Mouse (Mus musculus): ENCODE data around the gene Aph1a. TPM values are rescaled to one million over a fixed set of nuclear protein-coding genes. Genes with fewer than 3 reads are reported as not detected.
A peak's percentile ranks its signal among the peaks of the same experiment; 100 is the strongest.
"Not testable (repeated sequence)": the region's sequence is repeated elsewhere in the genome, so short reads cannot be mapped to it uniquely, and the experiment has no call there.

The Aph1a gene
- total RNA-seq, 2 experiments from 2014 or later = 66.1 to 72.1 TPM

- no peak for DNase-seq
These were observed 6.2 kb upstream of the Aph1a start for GRCm38 (mm10) chr3:95887596-95887995.

DNA sequence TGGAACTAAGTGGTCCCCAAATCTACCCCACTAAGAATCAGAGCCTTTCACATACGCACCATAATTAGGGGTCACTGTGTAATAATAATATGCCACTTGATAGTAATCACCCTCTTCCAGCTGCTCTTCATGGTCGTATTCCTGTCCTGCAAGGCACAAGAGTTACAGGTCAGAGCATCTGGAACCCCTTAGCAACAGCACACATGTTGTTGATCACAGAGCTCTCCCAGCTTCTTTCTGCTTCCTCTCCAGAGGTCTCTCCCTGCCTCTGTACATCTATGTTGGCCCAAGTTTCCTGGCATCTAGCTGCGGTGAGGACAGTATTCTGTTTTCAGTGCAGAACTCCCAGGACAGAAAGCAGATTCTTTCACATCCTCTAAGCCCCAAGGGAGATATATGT lies 4.1 kb upstream of the Aph1a start:
- DNase-seq = no peak

DNA sequence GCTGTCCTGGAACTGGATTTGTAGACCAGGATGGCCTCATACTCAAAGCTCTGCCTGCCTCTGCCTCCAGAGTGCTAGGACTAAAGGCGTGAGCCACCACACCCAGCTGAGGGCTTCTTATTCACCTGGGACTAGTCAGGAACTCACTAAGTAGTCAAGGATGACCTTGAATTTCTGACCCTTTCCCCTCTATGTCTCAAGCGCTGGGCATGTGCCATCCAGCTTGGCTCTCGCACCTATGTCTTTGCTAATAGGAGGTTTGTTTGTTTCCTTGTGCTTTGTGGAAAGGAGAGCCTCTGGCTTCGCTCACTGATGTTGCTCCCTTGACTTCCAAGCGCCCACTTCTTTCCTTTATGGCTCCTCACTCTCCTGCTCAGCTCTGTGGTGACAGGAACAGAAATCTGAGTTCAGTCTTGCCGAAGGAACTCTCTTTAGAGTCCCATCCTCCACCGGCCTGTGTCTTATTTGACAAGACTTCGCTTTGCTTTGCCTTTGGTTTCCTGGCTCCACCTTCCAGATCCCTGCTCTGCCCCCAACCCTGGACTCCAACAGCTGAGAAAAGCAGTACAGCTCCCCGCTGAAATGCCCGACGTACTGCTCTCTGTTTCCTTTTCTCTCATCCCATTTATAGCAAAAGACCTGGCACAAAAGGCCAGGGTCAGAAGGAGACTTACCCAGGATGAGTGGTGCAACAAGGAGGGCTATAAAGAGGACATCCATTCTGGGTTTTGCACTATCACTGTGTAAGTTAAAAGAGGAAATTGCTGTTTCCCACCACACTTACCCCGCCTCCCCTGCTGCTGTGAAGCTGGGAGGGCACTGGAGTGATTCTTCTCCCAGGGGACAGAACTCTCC lies 2.3 kb upstream of the Aph1a start, which contains the start of gene BC028528:
BC028528 (minus strand) TSS at position 795 of the 855 bp plus-strand sequence.
- no peak for DNase-seq

GRCm38 (mm10) chr3:95892066-95893052 lies 1.4 kb upstream of the Aph1a start:
- no peak for DNase-seq

DNA sequence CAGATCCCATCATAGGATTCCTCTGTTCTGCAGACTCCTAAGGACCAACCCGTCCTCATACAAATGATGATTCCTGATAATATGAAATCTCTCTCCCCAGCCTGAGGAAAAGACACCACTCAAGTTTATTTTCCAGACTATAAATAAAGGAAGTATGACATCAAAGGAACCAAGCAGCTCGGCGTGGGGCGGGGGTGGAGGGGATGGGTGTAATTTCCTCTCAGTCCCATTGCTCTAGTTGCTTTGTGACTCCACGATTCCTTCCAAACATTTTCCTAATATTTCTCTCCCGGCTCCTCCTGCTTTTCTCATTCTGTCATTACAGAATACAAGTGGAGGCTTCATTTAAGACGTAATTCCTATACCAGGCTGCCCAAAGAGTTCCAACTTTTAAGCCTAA lies 643 bp upstream of the Aph1a start:
- no peak for DNase-seq

- DNase-seq = peak; percentile 45
These were observed 770 bp downstream of the Aph1a start for GRCm38 (mm10) chr3:95894317-95895160.

DNA sequence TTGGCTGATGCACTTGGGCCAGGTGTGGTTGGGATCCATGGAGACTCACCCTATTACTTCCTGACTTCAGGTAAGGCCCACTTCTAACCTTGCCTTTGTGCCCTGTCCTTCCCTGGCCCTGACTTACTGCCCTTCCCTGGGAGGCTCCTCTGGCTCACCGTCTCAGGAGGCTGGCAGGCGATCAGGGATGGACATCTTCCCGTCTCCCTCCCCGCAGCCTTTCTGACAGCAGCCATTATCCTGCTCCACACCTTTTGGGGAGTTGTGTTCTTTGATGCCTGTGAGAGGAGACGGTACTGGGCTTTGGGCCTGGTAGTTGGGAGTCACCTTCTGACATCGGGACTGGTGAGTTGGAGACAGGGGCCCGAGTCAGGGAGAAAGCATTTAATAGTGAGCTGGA lies 1.7 kb downstream of the Aph1a start:
- not testable (repeated sequence) for DNase-seq

DNA sequence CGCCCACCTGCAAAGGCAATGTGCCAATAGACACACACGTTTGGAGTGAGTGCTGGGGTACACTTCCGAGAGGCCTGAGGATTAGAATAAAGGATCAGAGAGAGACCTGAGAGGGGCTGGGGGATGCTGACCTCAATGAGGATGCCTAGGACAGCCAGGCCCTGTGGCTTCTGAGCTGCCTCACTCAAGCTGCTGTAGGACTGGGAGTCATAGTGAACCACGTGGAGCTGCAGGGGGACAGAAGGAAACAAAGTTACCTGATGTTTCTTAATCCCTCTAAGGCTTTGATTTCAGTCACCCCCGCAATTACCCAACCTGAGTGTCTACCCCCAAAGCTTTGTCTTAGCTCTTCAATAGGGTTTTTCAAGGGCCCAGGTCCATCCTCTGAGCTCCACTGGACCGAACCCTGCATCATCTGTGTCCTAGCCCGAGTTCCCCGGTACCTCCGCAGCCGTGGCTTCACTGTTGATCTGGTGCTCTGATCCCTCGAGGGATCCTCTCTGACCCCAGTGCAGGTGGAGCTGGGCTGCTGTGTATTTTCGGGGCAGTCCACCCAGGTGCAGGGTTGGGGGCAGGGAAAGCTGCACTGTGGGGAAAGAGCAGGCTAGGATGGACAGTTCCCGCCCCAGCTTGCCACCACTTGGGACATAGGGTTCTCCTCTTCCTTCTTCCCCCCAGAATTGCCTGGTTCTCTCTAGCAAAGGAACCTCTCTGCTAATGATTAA lies 6.2 kb downstream of the Aph1a start:
- no peak for DNase-seq

- peak; percentile 36 for DNase-seq
These were observed 8.0 kb downstream of the Aph1a start for GRCm38 (mm10) chr3:95901616-95902372.

DNA sequence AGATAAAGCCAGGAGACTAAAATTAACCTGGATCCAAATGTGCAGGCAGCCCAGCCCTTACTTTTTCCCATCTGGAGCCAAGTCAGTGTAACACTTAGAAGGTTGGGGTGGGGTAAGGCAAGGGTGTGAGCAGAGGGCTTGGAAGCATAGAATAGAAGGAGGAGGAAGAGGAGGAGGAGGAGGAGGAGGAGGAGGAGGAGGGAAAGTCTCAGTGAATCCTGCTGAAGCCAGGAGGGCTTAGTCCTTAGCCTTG lies 8.5 kb downstream of the Aph1a start:
- no peak for DNase-seq

DNA sequence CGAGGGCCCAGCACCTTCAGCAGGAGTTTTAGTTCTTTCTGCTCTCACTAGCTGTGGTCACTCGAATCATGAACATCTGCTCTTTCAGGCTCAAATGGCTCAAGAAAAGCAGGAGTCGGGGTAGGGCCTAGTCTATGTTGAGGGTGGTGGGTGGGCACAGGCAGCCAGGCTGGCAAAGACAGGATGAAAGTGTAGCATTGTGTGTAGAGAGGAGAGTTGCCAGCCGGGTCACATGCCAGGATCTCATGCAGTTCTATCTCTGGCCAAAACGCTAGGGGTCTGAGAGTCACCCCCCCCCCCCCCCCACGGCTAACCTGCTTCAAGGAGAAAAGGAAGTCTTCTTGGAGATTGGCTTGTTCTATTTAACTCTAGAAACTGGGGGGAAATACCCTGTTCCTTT lies 8.9 kb downstream of the Aph1a start:
- DNase-seq = no peak

GRCm38 (mm10) chr3:95903753-95904502 lies 10.2 kb downstream of the Aph1a start:
- DNase-seq = no peak

GRCm38 (mm10) chr3:95904568-95904967 lies 10.8 kb downstream of the Aph1a start, which contains the start of gene Car14:
Car14 (minus strand) TSS chr3:95904691.
- peak; percentile 45 for DNase-seq

GRCm38 (mm10) chr3:95905146-95905939 lies 11.6 kb downstream of the Aph1a start:
- no peak for DNase-seq

GRCm38 (mm10) chr3:95905940-95906492 lies 12.2 kb downstream of the Aph1a start:
- no peak for DNase-seq

- peak; percentile 47 for DNase-seq
These were observed 13.1 kb downstream of the Aph1a start for GRCm38 (mm10) chr3:95906860-95907259.

DNA sequence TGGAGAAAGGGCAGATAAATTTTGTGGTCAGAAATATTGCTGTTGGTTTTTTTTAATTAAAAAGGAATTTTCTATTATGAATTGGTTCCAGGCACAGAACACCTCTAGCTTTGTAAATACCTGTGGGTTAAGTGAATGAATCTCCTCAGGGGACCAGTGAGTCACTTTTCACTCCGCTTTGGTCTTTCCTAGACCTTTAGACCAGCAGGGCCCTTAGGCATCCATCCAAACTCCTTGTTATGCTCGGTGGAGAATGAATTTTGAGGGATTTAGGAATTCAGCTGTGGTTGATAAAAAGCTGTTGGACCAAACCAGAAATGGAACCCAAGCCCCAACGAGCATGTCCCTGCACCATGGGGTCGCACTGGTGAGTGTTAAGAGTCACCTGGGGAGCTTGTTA lies 13.8 kb downstream of the Aph1a start:
- DNase-seq = no peak

DNA sequence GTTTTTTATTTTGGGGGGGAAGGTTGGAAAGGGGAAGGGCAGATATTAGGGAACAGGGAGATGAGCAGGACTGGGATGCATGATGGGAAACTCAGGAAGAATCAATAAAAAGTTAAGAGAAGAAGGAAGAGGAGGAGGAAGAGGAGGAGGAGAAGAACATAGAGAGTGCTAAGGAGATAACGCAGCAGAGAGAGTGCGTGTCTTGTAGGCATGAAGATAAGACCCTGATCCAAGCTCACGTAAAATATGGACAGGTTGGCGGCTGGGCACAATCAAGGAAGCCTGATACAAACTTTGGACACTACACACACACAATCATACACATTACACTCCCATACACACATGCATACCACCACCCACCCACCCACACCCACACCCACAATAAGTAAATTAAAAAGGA lies 20.9 kb downstream of the Aph1a start:
- DNase-seq = no peak

GRCm38 (mm10) chr3:95916760-95917159 lies 23.0 kb downstream of the Aph1a start:
- DNase-seq = no peak
